Comparison of ENCODE assay signal across 8 mouse cellular contexts in genomic region chr14:11161751-11162231, GRCm38 (mm10). TPM values are rescaled to one million over a fixed set of nuclear protein-coding genes. Genes with fewer than 3 reads are reported as not detected.
DNase-seq lines count a peak whose midpoint lies in the region; ATAC-seq and TF ChIP-seq lines count a peak whose summit lies in the region.

TSS of gene Fhit (minus strand) at chr14:11162035.

- intact Hi-C loops in left cerebral cortex, postnatal 25 days (cut with DNase I) = loop anchor here (2.0 to 5.0 kb wide), 2 partner anchors 77 to 391 kb away; partner anchors contain the start of gene Ptprg

- no peaks in the 10 kb centered on the region for H3K36me3 ChIP-seq in embryonic facial prominence, embryonic 12.5 days
- H3K36me3 ChIP-seq in intestine, postnatal 0 days (ENCODE audit: control insufficient read depth, insufficient read depth) = no peaks in the 10 kb centered on the region

- peak within 1 kb of the TSS; percentile 83 for H3K4me2 ChIP-seq in embryonic facial prominence, embryonic 12.5 days (replicated peaks)
- H3K4me2 ChIP-seq in intestine, postnatal 0 days (replicated peaks; ENCODE audit: low read depth) = peak within 1 kb of the TSS; percentile 94

- H3K27ac ChIP-seq in embryonic facial prominence, embryonic 12.5 days = peak within 1 kb of the TSS; percentile 30
- no peak within 1 kb of the TSS; the same call in 1 of the 2 replicates for H3K27ac ChIP-seq in intestine, postnatal 0 days (ENCODE audit: low read depth, low read length)

- TF ChIP-seq CTCF in intestine, postnatal 0 days (IDR thresholded peaks at IDR 0.05; ENCODE audit: low read depth) = 0 out of 2 replicates have a peak, but pooled peaks have one; percentile 8

- no peaks in the 10 kb centered on the region for H3K4me1 ChIP-seq in embryonic facial prominence, embryonic 12.5 days
- no peaks in the 10 kb centered on the region for H3K4me1 ChIP-seq in intestine, postnatal 0 days (replicated peaks; ENCODE audit: control insufficient read depth, insufficient read depth, low read length)

- DNase-seq in adrenal gland, postnatal 4 days (ENCODE audit: low spot score in 2 of 2) = peak; percentile 58 to 70
- peak; percentile 100 for DNase-seq in heart, adult 11 months
- DNase-seq in left cerebral cortex, postnatal 25 days (ENCODE audit: low spot score in 2 of 2) = peak; percentile 90 to 98
- DNase-seq in mesoderm, embryonic 11.5 days (ENCODE audit: low read depth, low spot score) = peak; percentile 88
- DNase-seq in right cerebral cortex, postnatal 36 days (ENCODE audit: low spot score in 2 of 2) = peak; percentile 89 to 93
- DNase-seq in urinary bladder, postnatal 36 days (ENCODE audit: low spot score in 2 of 2) = peak; percentile 89 to 92

- H3K9ac ChIP-seq in embryonic facial prominence, embryonic 12.5 days = peak within 1 kb of the TSS; percentile 68
- H3K9ac ChIP-seq in intestine, postnatal 0 days (ENCODE audit: low read depth, low read length) = peak within 1 kb of the TSS; percentile 63; the same call in 1 of the 2 replicates

- under 1% methylated on average over 28 of the region's 28 CpGs for WGBS in embryonic facial prominence, embryonic 12.5 days
- under 1% methylated on average over 28 of the region's 28 CpGs for WGBS in intestine, postnatal 0 days

- no peaks in the 10 kb centered on the region for H3K9me3 ChIP-seq in embryonic facial prominence, embryonic 12.5 days
- no peaks in the 10 kb centered on the region for H3K9me3 ChIP-seq in intestine, postnatal 0 days (ENCODE audit: control insufficient read depth)

- peak within 1 kb of the TSS; percentile 71 for H3K4me3 ChIP-seq in embryonic facial prominence, embryonic 12.5 days
- H3K4me3 ChIP-seq in intestine, postnatal 0 days (ENCODE audit: low read depth, low read length) = peak within 1 kb of the TSS; percentile 61

- H3K27me3 ChIP-seq in embryonic facial prominence, embryonic 12.5 days = no peaks in the 10 kb centered on the region
- H3K27me3 ChIP-seq in intestine, postnatal 0 days (replicated peaks; ENCODE audit: control insufficient read depth, insufficient read depth, low read length) = no peaks in the 10 kb centered on the region

- peak; percentile 95 for ATAC-seq in embryonic facial prominence, embryonic 12.5 days (ENCODE audit: insufficient number of reproducible peaks, insufficient read depth, low FRiP score, low TSS enrichment)
- peak; percentile 99 for ATAC-seq in intestine, postnatal 0 days

RNA-seq across cellular contexts. Expression of gene Fhit, which starts in this region (rescaled TPM):
- total RNA-seq in adrenal gland, postnatal 4 days (2021) = 10 to 100 TPM; 14.7 to 19.2 TPM
- 5.9 and 7.2 TPM in 2 replicates for polyA plus RNA-seq in embryonic facial prominence, embryonic 12.5 days (2016; fragmentation: Nextera tagmentation; extraction: Ambion mirVana)
- 21.4 and 25.6 TPM in 2 replicates for polyA plus RNA-seq in intestine, postnatal 0 days (2015; fragmentation: Nextera tagmentation; extraction: Ambion mirVana)
- total RNA-seq in left cerebral cortex, postnatal 25 days (2021) = 1 to 10 TPM; 6.2 to 7.2 TPM
